Mouse (Mus musculus) ovary, postnatal 36 days (tissue): ENCODE data around the gene Crocc.

Source experiments
- DNase-seq: peaks from one replicate; pipeline ENCODE4 v3.0.0; 2022; ENCODE audit warnings: low spot score, mixed read lengths

The Crocc gene

GRCm38 (mm10) chr4:141060426-141061301 is at the start of gene Crocc:
Crocc (minus strand) TSS chr4:141060550.
- DNase-seq: peak; percentile 100

- DNase-seq: no peak
These were observed 47.9 kb upstream of the Crocc start for GRCm38 (mm10) chr4:141108196-141108732.

GRCm38 (mm10) chr4:141106526-141107183 is 46.3 kb upstream of the Crocc start:
- no peak for DNase-seq

- DNase-seq: no peak
These were observed 41.5 kb upstream of the Crocc start for GRCm38 (mm10) chr4:141101855-141102254.

- DNase-seq: no peak
These were observed 40.9 kb upstream of the Crocc start for GRCm38 (mm10) chr4:141101291-141101690.

- no peak for DNase-seq
These were observed 39.6 kb upstream of the Crocc start for GRCm38 (mm10) chr4:141099956-141100355.

GRCm38 (mm10) chr4:141098935-141099334 is 38.6 kb upstream of the Crocc start:
- DNase-seq: no peak

GRCm38 (mm10) chr4:141096710-141097109 is 36.4 kb upstream of the Crocc start:
- DNase-seq: peak; percentile 29

- DNase-seq: no peak
These were observed 34.7 kb upstream of the Crocc start for GRCm38 (mm10) chr4:141095016-141095415.

GRCm38 (mm10) chr4:141088714-141089113 is 28.4 kb upstream of the Crocc start:
- no peak for DNase-seq

- no peak for DNase-seq
These were observed 27.7 kb upstream of the Crocc start, which contains the start of gene Spata21 for GRCm38 (mm10) chr4:141088033-141088432. Spata21 (plus strand) TSS chr4:141088333.

- no peak for DNase-seq
These were observed 26.5 kb upstream of the Crocc start for GRCm38 (mm10) chr4:141086862-141087261.

- no peak for DNase-seq
These were observed 18.3 kb upstream of the Crocc start for GRCm38 (mm10) chr4:141078510-141079137.

GRCm38 (mm10) chr4:141077681-141078509 is 17.5 kb upstream of the Crocc start, which contains the start of gene Necap2:
Necap2 (minus strand) TSS chr4:141078357.
- DNase-seq: peak; percentile 92

- DNase-seq: no peak
These were observed 16.6 kb upstream of the Crocc start for GRCm38 (mm10) chr4:141076761-141077506.

GRCm38 (mm10) chr4:141074109-141074508 is 13.8 kb upstream of the Crocc start:
- no peak for DNase-seq

- DNase-seq: no peak
These were observed 13.3 kb upstream of the Crocc start for GRCm38 (mm10) chr4:141073661-141074060.

GRCm38 (mm10) chr4:141072502-141072901 is 12.2 kb upstream of the Crocc start:
- DNase-seq: no peak

- no peak for DNase-seq
These were observed 9.4 kb upstream of the Crocc start for GRCm38 (mm10) chr4:141069731-141070130.

GRCm38 (mm10) chr4:141068655-141069054 is 8.3 kb upstream of the Crocc start:
- no peak for DNase-seq
